Mouse (Mus musculus) hindbrain, embryonic 11.5 days (tissue): ENCODE results near the gene Sox4. TPM values are rescaled to one million over a fixed set of nuclear protein-coding genes. Genes with fewer than 3 reads are reported as not detected.

Source experiments
- ATAC-seq: fragments of 200-750 bp; cut with Nextera tagmentation; 2 replicates; pipeline ENCODE4 v1.8.0; 2017; ENCODE audit warnings: mild to moderate bottlenecking, moderate TSS enrichment, moderate library complexity; ENCODE audit not compliant: low FRiP score
- DNase-seq: peaks from one replicate; pipeline ENCODE4 v3.0.0-alpha.2; 2015; ENCODE audit warnings: low spot score
- H3K27ac ChIP-seq: fragments of 300-500 bp; sonication (generic); 2 replicates; pipeline ENCODE4 v1.5.1; 2014; ENCODE audit warnings: mild to moderate bottlenecking, low read depth, low read length
- H3K27me3 ChIP-seq: fragments of 300-500 bp; sonication (generic); 2 replicates; pipeline ENCODE4 v1.6.1; 2014; ENCODE audit warnings: mild to moderate bottlenecking, low read length, moderate library complexity, mixed read lengths; ENCODE audit not compliant: control insufficient read depth, insufficient read depth
- H3K36me3 ChIP-seq: fragments of 300-500 bp; sonication (generic); 2 replicates; pipeline ENCODE4 v1.6.1; 2014; ENCODE audit warnings: mild to moderate bottlenecking, low read length, moderate library complexity, mixed read lengths; ENCODE audit not compliant: control insufficient read depth, insufficient read depth
- H3K4me1 ChIP-seq: fragments of 300-500 bp; sonication (generic); replicated peaks from 2 replicates; pipeline ENCODE4 v1.6.1; 2014; ENCODE audit warnings: low read length, mixed read lengths; ENCODE audit not compliant: control insufficient read depth, insufficient read depth
- H3K4me2 ChIP-seq: fragments of 300-500 bp; sonication (generic); replicated peaks from 2 replicates; pipeline ENCODE4 v1.6.1; 2014; ENCODE audit warnings: mild to moderate bottlenecking, low read depth, low read length
- H3K4me3 ChIP-seq: fragments of 300-500 bp; sonication (generic); 2 replicates; pipeline ENCODE4 v1.5.1; 2014; ENCODE audit warnings: low read depth, low read length
- H3K9ac ChIP-seq: fragments of 300-500 bp; sonication (generic); 2 replicates; pipeline ENCODE4 v1.6.1; 2014; ENCODE audit warnings: low read depth, low read length
- H3K9me3 ChIP-seq: fragments of 300-500 bp; sonication (generic); 2 replicates; pipeline ENCODE4 v1.6.1; 2016; ENCODE audit warnings: low read length; ENCODE audit not compliant: control insufficient read depth
- WGBS: fragments of 180-500 bp; shearing (Covaris S2); extraction: QIAGEN DNeasy Blood & Tissue Kit; methylation state at CpG from one replicate; pipeline ENCODE4 v1.1.7; 2014; 5-methylcytosine and 5-hydroxymethylcytosine counted together
- polyA plus RNA-seq: library from polyadenylated mRNA; unstranded; fragments of >200 nt; fragmentation: Nextera tagmentation; extraction: Ambion mirVana; gene quantifications from 2 replicates; pipeline ENCODE4 v1.2.1, GENCODE M21; 2014

Gene Sox4
- polyA plus RNA-seq, 1 experiment from 2014 or later = 139 TPM

DNA sequence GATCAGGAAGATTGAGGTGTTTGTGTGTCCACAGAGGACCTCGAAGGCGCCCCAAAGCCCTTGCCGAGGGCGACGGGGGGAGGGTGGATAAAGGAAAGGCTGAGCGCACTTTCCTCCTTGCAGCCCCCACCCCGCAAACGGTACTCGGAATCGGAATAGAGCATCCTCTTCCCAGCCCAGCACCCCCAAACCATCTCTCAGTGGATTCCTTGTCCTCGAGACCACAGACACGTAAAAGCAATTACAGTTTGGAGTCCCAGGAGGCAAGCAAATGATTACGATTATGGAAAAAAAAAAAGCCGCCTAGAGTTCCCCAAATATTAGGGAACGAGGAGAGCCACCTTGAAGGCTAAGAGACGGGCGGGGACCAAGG is 5.5 kb upstream of the Sox4 start:
- DNase-seq = no peak

GRCm38 (mm10) chr13:28958211-28959067 is 4.9 kb upstream of the Sox4 start:
- no peaks in the 10 kb centered on the region for H3K9me3 ChIP-seq
- peak; percentile 69 for ATAC-seq
- peak overlapping the region; percentile 76 for H3K9ac ChIP-seq
- DNase-seq = peak; percentile 82
- peak overlapping the region; percentile 97 for H3K27ac ChIP-seq
- peak overlapping the region; percentile 48 for H3K4me3 ChIP-seq
- peak overlapping the region; percentile 94 for H3K4me2 ChIP-seq
- no peaks in the 10 kb centered on the region for H3K36me3 ChIP-seq
- 0% methylated on average over 54 of the region's 54 CpGs for WGBS
- H3K4me1 ChIP-seq = no peaks in the 10 kb centered on the region
- no peaks in the 10 kb centered on the region for H3K27me3 ChIP-seq

More for the DNA sequence above, 5.5 kb upstream of the Sox4 start:
- Histone ChIP-seq H3K36me3 (no peaks in the 10 kb centered on the region), H3K4me3 (peak overlapping the region; percentile 48), H3K4me2 (peak overlapping the region; percentile 94), H3K9me3 (no peaks in the 10 kb centered on the region), H3K4me1 (no peaks in the 10 kb centered on the region), H3K9ac (peak overlapping the region; percentile 76), H3K27me3 (0 out of 2 replicates have a peak, but pooled peaks cover 3% of the 10 kb centered on the region), H3K27ac (peak overlapping the region; percentile 97)
- ATAC-seq = no peak; the same call in 1 of the 2 replicates
- 2% methylated on average over 17 of the region's 17 CpGs for WGBS

DNA sequence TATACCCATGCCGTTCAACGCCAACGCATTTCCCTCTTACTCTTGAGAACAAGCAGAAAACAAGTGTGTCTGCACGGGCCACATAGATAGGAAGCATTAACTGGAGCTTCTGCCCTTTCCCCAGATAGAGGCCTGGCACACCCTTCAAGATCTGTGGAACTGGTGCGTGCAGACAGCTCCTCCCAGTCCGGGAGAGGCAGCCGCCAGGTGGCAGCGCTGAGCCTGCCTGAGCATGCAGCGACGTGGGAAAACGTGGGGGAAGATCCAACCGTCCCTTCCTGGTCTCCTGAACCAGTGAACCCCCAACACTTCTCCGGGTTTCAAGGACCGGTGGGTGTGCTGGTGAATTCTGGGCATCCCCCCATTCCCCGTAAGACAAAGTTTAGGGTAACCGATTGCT is 4.3 kb upstream of the Sox4 start:
- DNase-seq (peak; percentile 98), ATAC-seq (peak; percentile 41)
- H3K4me1 ChIP-seq = no peaks in the 10 kb centered on the region
- H3K9me3 ChIP-seq = no peaks in the 10 kb centered on the region
- no peaks in the 10 kb centered on the region for H3K36me3 ChIP-seq
- peak overlapping the region; percentile 94 for H3K4me2 ChIP-seq
- peak overlapping the region; percentile 97 for H3K27ac ChIP-seq
- H3K4me3 ChIP-seq = peak overlapping the region; percentile 48
- WGBS = 4% methylated on average over 16 of the region's 16 CpGs
- no peaks in the 10 kb centered on the region for H3K27me3 ChIP-seq
- H3K9ac ChIP-seq = peak overlapping the region; percentile 76

- Histone ChIP-seq H3K4me1 (peaks cover 3% of the 10 kb centered on the region; the same call in 1 of the 2 replicates), H3K9me3 (no peaks in the 10 kb centered on the region), H3K36me3 (no peaks in the 10 kb centered on the region), H3K4me3 (peak overlapping the region; percentile 99), H3K27me3 (no peaks in the 10 kb centered on the region), H3K4me2 (peak overlapping the region; percentile 39), H3K27ac (peak overlapping the region; percentile 99), H3K9ac (peak overlapping the region; percentile 99)
- peak; percentile 55 for ATAC-seq
- DNase-seq = peak; percentile 72
- under 1% methylated on average over 86 of the region's 98 CpGs for WGBS
These were observed 639 bp downstream of the Sox4 start for GRCm38 (mm10) chr13:28952576-28953571.

DNA sequence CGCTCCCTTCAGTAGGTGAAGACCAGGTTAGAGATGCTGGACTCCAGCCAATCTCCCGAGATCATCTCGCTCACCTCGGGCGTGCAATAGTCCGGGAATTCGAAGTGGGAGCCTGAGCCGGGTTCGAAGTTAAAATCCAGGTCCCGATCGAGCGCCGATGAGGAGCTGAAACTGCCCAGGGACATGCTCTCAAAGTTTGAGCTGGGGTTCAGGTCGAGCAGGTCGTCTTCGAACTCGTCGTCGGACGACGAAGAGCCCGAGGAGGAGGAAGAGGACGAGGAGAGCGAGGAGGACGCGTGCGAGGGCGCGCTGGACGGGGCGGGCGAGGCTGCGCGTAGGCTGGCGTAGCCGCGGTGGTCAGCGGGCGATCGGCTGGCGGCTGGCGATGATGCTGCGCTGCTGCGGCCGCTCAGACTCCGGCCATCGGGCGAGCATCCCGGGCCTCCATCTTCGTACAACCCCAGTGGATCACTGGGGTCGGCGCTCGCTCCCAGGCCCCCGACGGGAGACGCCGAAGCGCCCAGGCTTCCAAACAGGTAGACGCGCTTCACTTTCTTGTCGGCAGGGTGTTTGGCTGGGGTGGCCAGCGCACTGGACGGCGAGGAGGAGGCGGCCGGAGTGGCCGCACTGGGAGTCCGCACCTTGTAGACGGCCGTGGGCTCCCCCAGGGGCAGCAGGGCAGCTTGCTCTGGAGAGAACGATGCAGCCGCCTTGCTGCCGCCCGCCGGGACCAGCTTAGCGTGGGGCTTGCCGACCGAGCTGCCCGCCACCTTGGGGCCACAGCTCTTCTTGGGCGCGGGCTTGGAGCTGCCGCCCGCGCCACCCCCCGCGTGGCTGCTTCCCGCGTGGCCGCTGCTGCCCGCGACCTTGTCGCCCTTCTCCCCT is 1.6 kb downstream of the Sox4 start:
- H3K9ac ChIP-seq = peak overlapping the region; percentile 99
- H3K27ac ChIP-seq = peak overlapping the region; percentile 99
- H3K9me3 ChIP-seq = no peaks in the 10 kb centered on the region
- peak overlapping the region; percentile 39 for H3K4me2 ChIP-seq
- DNase-seq (peak; percentile 65), ATAC-seq (no peak)
- H3K4me1 ChIP-seq = peaks cover 3% of the 10 kb centered on the region; the same call in 1 of the 2 replicates
- H3K4me3 ChIP-seq = peak overlapping the region; percentile 99
- no peaks in the 10 kb centered on the region for H3K36me3 ChIP-seq
- no peaks in the 10 kb centered on the region for H3K27me3 ChIP-seq
- under 1% methylated on average over 90 of the region's 92 CpGs for WGBS

GRCm38 (mm10) chr13:28950623-28951491 is 2.7 kb downstream of the Sox4 start:
- Histone ChIP-seq H3K27me3 (no peaks in the 10 kb centered on the region), H3K4me3 (peak overlapping the region; percentile 99), H3K4me2 (peak overlapping the region; percentile 12), H3K27ac (peak overlapping the region; percentile 99), H3K9ac (peak overlapping the region; percentile 99), H3K4me1 (peaks cover 3% of the 10 kb centered on the region; the same call in 1 of the 2 replicates), H3K36me3 (no peaks in the 10 kb centered on the region), H3K9me3 (no peaks in the 10 kb centered on the region)
- ATAC-seq (0 out of 2 replicates have a peak, but pooled peaks have one; percentile 24), DNase-seq (peak; percentile 79)
- under 1% methylated on average over 32 of the region's 32 CpGs for WGBS

- peaks cover 3% of the 10 kb centered on the region; the same call in 1 of the 2 replicates for H3K4me1 ChIP-seq
- peak overlapping the region; percentile 12 for H3K4me2 ChIP-seq
- H3K27ac ChIP-seq = peak overlapping the region; percentile 99
- H3K9me3 ChIP-seq = no peaks in the 10 kb centered on the region
- H3K36me3 ChIP-seq = no peaks in the 10 kb centered on the region
- no peak for ATAC-seq
- H3K4me3 ChIP-seq = peak overlapping the region; percentile 99
- peak overlapping the region; percentile 99 for H3K9ac ChIP-seq
- DNase-seq = peak; percentile 59
- WGBS = 0% methylated on average over 9 of the region's 9 CpGs
- no peaks in the 10 kb centered on the region for H3K27me3 ChIP-seq
These were observed 3.3 kb downstream of the Sox4 start for GRCm38 (mm10) chr13:28950266-28950622.
